Mouse (Mus musculus) limb, embryonic 11.5 days (tissue): ENCODE measurements around the gene Fbxo42. TPM values are rescaled to one million over a fixed set of nuclear protein-coding genes. Genes with fewer than 3 reads are reported as not detected.
A peak's percentile ranks its signal among the peaks of the same experiment; 100 is the strongest.

Experiments
- ATAC-seq: fragments of 200-750 bp; cut with Nextera tagmentation; 2 replicates; pipeline ENCODE4 v1.8.0; 2017; ENCODE audit warnings: low read depth; ENCODE audit not compliant: insufficient number of reproducible peaks, low FRiP score, low TSS enrichment
- DNase-seq: peaks from one replicate; pipeline ENCODE4 v3.0.0-alpha.2; 2015; ENCODE audit warnings: low spot score
- H3K27ac ChIP-seq: fragments of 300-500 bp; sonication (generic); replicated peaks from 2 replicates; pipeline ENCODE4 v1.5.1; 2014; ENCODE audit warnings: low read depth, mild to moderate bottlenecking, low read length
- H3K27me3 ChIP-seq: fragments of 300-500 bp; sonication (generic); 2 replicates; pipeline ENCODE4 v1.6.1; 2014; ENCODE audit warnings: mild to moderate bottlenecking, low read length, mixed read lengths; ENCODE audit not compliant: control insufficient read depth, insufficient read depth
- H3K36me3 ChIP-seq: fragments of 300-500 bp; sonication (generic); 2 replicates; pipeline ENCODE4 v1.6.1; 2014; ENCODE audit warnings: mild to moderate bottlenecking, low read length, moderate library complexity, mixed read lengths; ENCODE audit not compliant: control insufficient read depth, insufficient read depth
- H3K4me1 ChIP-seq: fragments of 300-500 bp; sonication (generic); 2 replicates; pipeline ENCODE4 v1.6.1; 2014; ENCODE audit warnings: low read length, mixed read lengths; ENCODE audit not compliant: control insufficient read depth, insufficient read depth
- H3K4me2 ChIP-seq: fragments of 300-500 bp; sonication (generic); 2 replicates; pipeline ENCODE4 v1.6.1; 2014; ENCODE audit warnings: low read depth, mild to moderate bottlenecking, moderate library complexity; ENCODE audit not compliant: severe bottlenecking
- H3K4me3 ChIP-seq: fragments of 300-500 bp; sonication (generic); 2 replicates; pipeline ENCODE4 v1.5.1; 2014; ENCODE audit warnings: low read depth, low read length
- H3K9ac ChIP-seq: fragments of 300-500 bp; sonication (generic); 2 replicates; pipeline ENCODE4 v1.6.1; 2014; ENCODE audit warnings: mild to moderate bottlenecking, low read length
- H3K9me3 ChIP-seq: fragments of 300-500 bp; sonication (generic); 2 replicates; pipeline ENCODE4 v1.6.1; 2016; ENCODE audit warnings: low read length; ENCODE audit not compliant: control insufficient read depth
- WGBS: fragments of 180-500 bp; shearing (Covaris S2); extraction: QIAGEN DNeasy Blood & Tissue Kit; methylation state at CpG from one replicate; pipeline ENCODE4 v1.1.7; 2014; 5-methylcytosine and 5-hydroxymethylcytosine counted together
- polyA plus RNA-seq: library from polyadenylated mRNA; unstranded; fragments of >200 nt; fragmentation: Nextera tagmentation; extraction: Ambion mirVana; gene quantifications from 2 replicates; pipeline ENCODE4 v1.2.1, GENCODE M21; 2014

The Fbxo42 gene
- polyA plus RNA-seq, 1 experiment from 2014 or later = 30.4 TPM

- DNase-seq = no peak
- Histone ChIP-seq H3K9ac (no peak overlapping the region), H3K27me3 (no peaks in the 10 kb centered on the region), H3K4me1 (no peaks in the 10 kb centered on the region), H3K4me3 (no peak overlapping the region), H3K9me3 (no peaks in the 10 kb centered on the region), H3K36me3 (peaks cover 2% of the 10 kb centered on the region; the same call in 1 of the 2 replicates), H3K4me2 (no peak overlapping the region), H3K27ac (no peak overlapping the region)
- 87% methylated on average over 5 of the region's 5 CpGs for WGBS
- ATAC-seq = no peak
Observed at GRCm38 (mm10) chr4:141207081-141207480, 59.4 kb downstream of the Fbxo42 start.

- WGBS = 74% methylated on average over 14 of the region's 14 CpGs
- peaks cover 9% of the 10 kb centered on the region; the same call in 1 of the 2 replicates for H3K4me1 ChIP-seq
- 0 out of 2 replicates have a peak overlapping the region, but pooled peaks have one; percentile 36 for H3K27ac ChIP-seq
- H3K9ac ChIP-seq = 0 out of 2 replicates have a peak overlapping the region, but pooled peaks have one; percentile 30
- H3K36me3 ChIP-seq = no peaks in the 10 kb centered on the region
- ATAC-seq (peak; percentile 52; the same call in 1 of the 2 replicates), DNase-seq (no peak)
- H3K4me2 ChIP-seq = peak overlapping the region; percentile 41
- H3K27me3 ChIP-seq = no peaks in the 10 kb centered on the region
- no peaks in the 10 kb centered on the region for H3K9me3 ChIP-seq
- peak overlapping the region; percentile 23 for H3K4me3 ChIP-seq
Observed at GRCm38 (mm10) chr4:141210524-141211219, 63.0 kb downstream of the Fbxo42 start.

- Histone ChIP-seq H3K36me3 (no peaks in the 10 kb centered on the region), H3K4me3 (no peak overlapping the region), H3K9me3 (no peaks in the 10 kb centered on the region), H3K4me1 (peaks cover 9% of the 10 kb centered on the region; the same call in 1 of the 2 replicates), H3K27me3 (no peaks in the 10 kb centered on the region), H3K27ac (no peak overlapping the region), H3K4me2 (no peak overlapping the region), H3K9ac (no peak overlapping the region)
- WGBS = 93% methylated on average over 4 of the region's 4 CpGs
- DNase-seq (no peak), ATAC-seq (no peak)
Observed at GRCm38 (mm10) chr4:141211646-141212045, 63.9 kb downstream of the Fbxo42 start.

GRCm38 (mm10) chr4:141212892-141213291, 65.2 kb downstream of the Fbxo42 start:
- Histone ChIP-seq H3K4me2 (no peak overlapping the region), H3K9ac (no peak overlapping the region), H3K9me3 (no peaks in the 10 kb centered on the region), H3K4me3 (no peak overlapping the region), H3K36me3 (no peaks in the 10 kb centered on the region), H3K4me1 (peaks cover 9% of the 10 kb centered on the region; the same call in 1 of the 2 replicates), H3K27ac (no peak overlapping the region), H3K27me3 (no peaks in the 10 kb centered on the region)
- DNase-seq (no peak), ATAC-seq (no peak)
- 90% methylated on average over 9 of the region's 9 CpGs for WGBS

GRCm38 (mm10) chr4:141213342-141213741, 65.6 kb downstream of the Fbxo42 start:
- no peaks in the 10 kb centered on the region for H3K27me3 ChIP-seq
- no peak overlapping the region; the same call in 1 of the 2 replicates for H3K4me3 ChIP-seq
- H3K4me1 ChIP-seq = peaks cover 9% of the 10 kb centered on the region; the same call in 1 of the 2 replicates
- no peak for DNase-seq
- WGBS = 42% methylated on average over 2 of the region's 2 CpGs
- no peak overlapping the region for H3K27ac ChIP-seq
- ATAC-seq = no peak
- H3K9ac ChIP-seq = no peak overlapping the region
- H3K36me3 ChIP-seq = no peaks in the 10 kb centered on the region
- H3K9me3 ChIP-seq = no peaks in the 10 kb centered on the region
- peak overlapping the region; percentile 95 for H3K4me2 ChIP-seq

- Histone ChIP-seq H3K4me1 (peaks cover 9% of the 10 kb centered on the region; the same call in 1 of the 2 replicates), H3K9ac (peak within 1 kb of the TSS; percentile 55), H3K27me3 (no peaks in the 10 kb centered on the region), H3K4me2 (peak within 1 kb of the TSS; percentile 95), H3K4me3 (peak within 1 kb of the TSS; percentile 56), H3K9me3 (no peaks in the 10 kb centered on the region), H3K36me3 (no peaks in the 10 kb centered on the region), H3K27ac (no peak within 1 kb of the TSS)
- peak; percentile 99 for DNase-seq
- ATAC-seq = peak; percentile 63; the same call in 1 of the 2 replicates
- WGBS = 1% methylated on average over 24 of the region's 24 CpGs
Observed at GRCm38 (mm10) chr4:141213770-141214336, 66.1 kb downstream of the Fbxo42 start, which contains the start of gene Rsg1. Gene Rsg1 (plus strand): TSS chr4:141213956.

GRCm38 (mm10) chr4:141214337-141214851, 66.7 kb downstream of the Fbxo42 start:
- H3K4me3 ChIP-seq = peak overlapping the region; percentile 56
- 0 out of 2 replicates have a peak, but pooled peaks have one; percentile 26 for ATAC-seq
- H3K36me3 ChIP-seq = no peaks in the 10 kb centered on the region
- H3K9ac ChIP-seq = peak overlapping the region; percentile 55
- H3K4me1 ChIP-seq = peaks cover 9% of the 10 kb centered on the region; the same call in 1 of the 2 replicates
- peak overlapping the region; percentile 95 for H3K4me2 ChIP-seq
- H3K27me3 ChIP-seq = no peaks in the 10 kb centered on the region
- DNase-seq = peak; percentile 59
- 3% methylated on average over 16 of the region's 16 CpGs for WGBS
- no peak overlapping the region for H3K27ac ChIP-seq
- no peaks in the 10 kb centered on the region for H3K9me3 ChIP-seq

GRCm38 (mm10) chr4:141219583-141220213, 72.0 kb downstream of the Fbxo42 start:
- Histone ChIP-seq H3K9ac (no peak overlapping the region), H3K9me3 (no peaks in the 10 kb centered on the region), H3K36me3 (no peaks in the 10 kb centered on the region), H3K4me3 (no peak overlapping the region), H3K4me1 (no peaks in the 10 kb centered on the region), H3K4me2 (no peak overlapping the region), H3K27me3 (no peaks in the 10 kb centered on the region), H3K27ac (no peak overlapping the region)
- DNase-seq (no peak), ATAC-seq (no peak)
- 93% methylated on average over 20 of the region's 20 CpGs for WGBS
